Mouse (Mus musculus) urinary bladder, postnatal 14 days (tissue): ENCODE results near the gene Adamtsl4.
"Not testable (repeated sequence)": the region's sequence is repeated elsewhere in the genome, so short reads cannot be mapped to it uniquely, and the experiment has no call there.

Experiments used
- DNase-seq: peaks from one replicate; pipeline ENCODE4 v3.0.0; 2021; ENCODE audit warnings: low spot score

Adamtsl4 gene

GRCm38 (mm10) chr3:95700233-95700681, 12.5 kb upstream of the Adamtsl4 start:
- no peak for DNase-seq

- no peak for DNase-seq
These were observed 10.6 kb upstream of the Adamtsl4 start for GRCm38 (mm10) chr3:95698286-95698685.

- peak; percentile 79 for DNase-seq
These were observed 8.6 kb upstream of the Adamtsl4 start for GRCm38 (mm10) chr3:95696360-95696759.

GRCm38 (mm10) chr3:95695796-95696195, 8.1 kb upstream of the Adamtsl4 start:
- DNase-seq: no peak

- no peak for DNase-seq
These were observed 7.3 kb upstream of the Adamtsl4 start for GRCm38 (mm10) chr3:95694808-95695703.

GRCm38 (mm10) chr3:95693821-95694807, 6.4 kb upstream of the Adamtsl4 start:
- DNase-seq: no peak

GRCm38 (mm10) chr3:95692677-95693076, 5.0 kb upstream of the Adamtsl4 start:
- no peak for DNase-seq

GRCm38 (mm10) chr3:95690552-95690951, 2.8 kb upstream of the Adamtsl4 start:
- not testable (repeated sequence) for DNase-seq

- DNase-seq: no peak
These were observed 2.2 kb upstream of the Adamtsl4 start for GRCm38 (mm10) chr3:95689940-95690339.

GRCm38 (mm10) chr3:95689171-95689915, 1.6 kb upstream of the Adamtsl4 start:
- no peak for DNase-seq

GRCm38 (mm10) chr3:95687168-95687523, 571 bp downstream of the Adamtsl4 start:
- DNase-seq: no peak

GRCm38 (mm10) chr3:95686492-95687167, 1.1 kb downstream of the Adamtsl4 start:
- peak; percentile 53 for DNase-seq

GRCm38 (mm10) chr3:95685701-95686100, 2.0 kb downstream of the Adamtsl4 start:
- no peak for DNase-seq

GRCm38 (mm10) chr3:95685301-95685700, 2.4 kb downstream of the Adamtsl4 start:
- no peak for DNase-seq

- DNase-seq: no peak
These were observed 2.9 kb downstream of the Adamtsl4 start for GRCm38 (mm10) chr3:95684846-95685245.

GRCm38 (mm10) chr3:95682878-95683277, 4.8 kb downstream of the Adamtsl4 start:
- no peak for DNase-seq

GRCm38 (mm10) chr3:95681365-95681764, 6.4 kb downstream of the Adamtsl4 start:
- no peak for DNase-seq

GRCm38 (mm10) chr3:95680673-95681072, 7.0 kb downstream of the Adamtsl4 start:
- no peak for DNase-seq

GRCm38 (mm10) chr3:95679551-95679950, 8.2 kb downstream of the Adamtsl4 start:
- DNase-seq: no peak

- no peak for DNase-seq
These were observed 10.2 kb downstream of the Adamtsl4 start for GRCm38 (mm10) chr3:95677420-95678090.
